Mouse (Mus musculus) MEL (cell line): ENCODE results near the gene Atxn1l.

Experiments
- CTCF ChIP-seq, 3 experiments: IDR thresholded peaks in 2 of 3; conservative IDR thresholded peaks in 1 of 3; 2 replicates each; pipeline ENCODE4 v1.5.1; 2011 to 2012; ENCODE audit warnings: low read length in 3 of 3, low read depth in 2 of 3, mild to moderate bottlenecking in 2 of 3, improper control_type of control experiment in 1 of 3, inconsistent platforms in 1 of 3, mixed read lengths in 1 of 3, moderate library complexity in 1 of 3; ENCODE audit not compliant: control insufficient read depth in 1 of 3, insufficient read depth in 1 of 3, poor library complexity in 1 of 3, severe bottlenecking in 1 of 3
- ELF1 ChIP-seq: IDR thresholded peaks from 2 replicates; pipeline ENCODE4 v1.6.1; 2014; ENCODE audit warnings: low read depth, mild to moderate bottlenecking, inconsistent platforms, low read length, improper control_type of control experiment, moderate library complexity
- EP300 ChIP-seq, 2 experiments: IDR thresholded peaks; 2 replicates each; pipeline ENCODE4 v1.6.1; 2011; ENCODE audit warnings: improper control_type of control experiment in 2 of 2, low read length in 2 of 2, low read depth in 1 of 2, mild to moderate bottlenecking in 1 of 2
- MAFK ChIP-seq: IDR thresholded peaks from 2 replicates; pipeline ENCODE4 v1.6.1; 2011; ENCODE audit warnings: low read depth, mild to moderate bottlenecking, low read length, improper control_type of control experiment, borderline replicate concordance
- POLR2A ChIP-seq, 2 experiments: IDR thresholded peaks; 2 replicates each; pipeline ENCODE4 v1.6.1; 2011 to 2012; ENCODE audit warnings: low read length in 2 of 2, mild to moderate bottlenecking in 2 of 2, control low read depth in 1 of 2, improper control_type of control experiment in 1 of 2, low read depth in 1 of 2, moderate library complexity in 1 of 2; ENCODE audit not compliant: control insufficient read depth in 1 of 2, insufficient read depth in 1 of 2, poor library complexity in 1 of 2
- POLR2AphosphoS2 ChIP-seq: IDR thresholded peaks from 2 replicates; pipeline ENCODE4 v1.6.1; 2011; ENCODE audit warnings: low read length, improper control_type of control experiment

- no peak for TF ChIP-seq ELF1
- TF ChIP-seq POLR2A (IDR thresholded peaks at IDR 0.05; ENCODE audit: control insufficient read depth in 1 of 2, insufficient read depth in 1 of 2, low read depth in 1 of 2, low read length in 2 of 2, poor library complexity in 1 of 2): no peak
- peak; percentile 10 to 45; a peak in 2 of 4 replicates for TF ChIP-seq EP300 (IDR thresholded peaks at IDR 0.05; ENCODE audit: low read depth in 1 of 2, low read length in 2 of 2)
- no peak for TF ChIP-seq CTCF (IDR thresholded peaks at IDR 0.05 in 2 of 3, conservative IDR thresholded peaks at IDR 0.05 in 1 of 3; ENCODE audit: control insufficient read depth in 1 of 3, insufficient read depth in 1 of 3, low read depth in 2 of 3, low read length in 3 of 3, poor library complexity in 1 of 3, severe bottlenecking in 1 of 3)
- no peak for TF ChIP-seq POLR2AphosphoS2
- TF ChIP-seq MAFK: no peak
These were observed 32.8 kb downstream of the Atxn1l start for GRCm38 (mm10) chr8:109704565-109705319.
